Mouse (Mus musculus) MEL (cell line): Measurements from ENCODE around the gene Mdh2. TPM values are rescaled to one million over a fixed set of nuclear protein-coding genes. Genes with fewer than 3 reads are reported as not detected.

Experiments
- DNase-seq: peaks from one replicate; pipeline ENCODE4 v3.0.0; 2011; ENCODE audit warnings: low read depth, low spot score
- H3K27ac ChIP-seq: 2 replicates; pipeline ENCODE4 v1.5.1; 2012; ENCODE audit warnings: low read depth, mild to moderate bottlenecking, control low read depth, low read length, moderate library complexity; ENCODE audit not compliant: control insufficient read depth
- H3K27me3 ChIP-seq, 2 experiments: fragments of 150-350 bp in 1 of 2; sonication (generic) in 1 of 2; 2 replicates each; pipeline ENCODE4 v1.6.1; 2012; ENCODE audit warnings: low read length in 2 of 2, mild to moderate bottlenecking in 2 of 2, improper control_type of control experiment in 1 of 2, moderate library complexity in 1 of 2; ENCODE audit not compliant: insufficient read depth in 2 of 2, control insufficient read depth in 1 of 2
- H3K36me3 ChIP-seq, 2 experiments: 2 replicates each; pipeline ENCODE4 v1.6.1; 2012 to 2014; ENCODE audit warnings: low read length in 2 of 2, improper control_type of control experiment in 1 of 2, inconsistent platforms in 1 of 2, mild to moderate bottlenecking in 1 of 2; ENCODE audit not compliant: insufficient read depth in 2 of 2, control insufficient read depth in 1 of 2
- H3K4me1 ChIP-seq, 2 experiments: fragments of 150-350 bp in 1 of 2; sonication (generic) in 1 of 2; 2 replicates each; pipeline ENCODE4 v1.6.1; 2012; ENCODE audit warnings: low read length in 2 of 2, improper control_type of control experiment in 1 of 2, mild to moderate bottlenecking in 1 of 2; ENCODE audit not compliant: insufficient read depth in 2 of 2, control insufficient read depth in 1 of 2
- H3K4me3 ChIP-seq, 2 experiments: fragments of 150-350 bp in 1 of 2; sonication (generic) in 1 of 2; 2 replicates each; pipeline ENCODE4 v1.5.1; 2012; ENCODE audit warnings: low read depth in 2 of 2, low read length in 2 of 2, mild to moderate bottlenecking in 2 of 2, moderate library complexity in 2 of 2, control low read depth in 1 of 2, improper control_type of control experiment in 1 of 2; ENCODE audit not compliant: control insufficient read depth in 1 of 2, insufficient read depth in 1 of 2
- H3K79me2 ChIP-seq: 2 replicates; pipeline ENCODE4 v1.6.1; 2012; ENCODE audit warnings: mild to moderate bottlenecking, low read length, moderate library complexity; ENCODE audit not compliant: control insufficient read depth, poor library complexity, insufficient read depth
- H3K9ac ChIP-seq: 2 replicates; pipeline ENCODE4 v1.6.1; 2012; ENCODE audit warnings: low read depth, mild to moderate bottlenecking, control low read depth, low read length, moderate library complexity; ENCODE audit not compliant: control insufficient read depth, poor library complexity, severe bottlenecking
- H3K9me3 ChIP-seq: fragments of 150-350 bp; sonication (generic); replicated peaks from 2 replicates; pipeline ENCODE4 v1.6.1; 2012; ENCODE audit warnings: mild to moderate bottlenecking, low read length, improper control_type of control experiment, moderate library complexity; ENCODE audit not compliant: insufficient read depth
- CHD1 ChIP-seq: IDR thresholded peaks from 2 replicates; pipeline ENCODE4 v1.6.1; 2012; ENCODE audit warnings: low read depth, mild to moderate bottlenecking, inconsistent platforms, low read length, improper control_type of control experiment
- E2F4 ChIP-seq: IDR thresholded peaks from 2 replicates; pipeline ENCODE4 v1.6.1; 2011; ENCODE audit warnings: low read depth, low read length, improper control_type of control experiment, borderline replicate concordance
- ELF1 ChIP-seq: IDR thresholded peaks from 2 replicates; pipeline ENCODE4 v1.6.1; 2014; ENCODE audit warnings: low read depth, mild to moderate bottlenecking, inconsistent platforms, low read length, improper control_type of control experiment, moderate library complexity
- ETS1 ChIP-seq: IDR thresholded peaks from 2 replicates; pipeline ENCODE4 v1.6.1; 2012; ENCODE audit warnings: low read depth, mild to moderate bottlenecking, inconsistent platforms, low read length, improper control_type of control experiment, moderate library complexity
- GABPA ChIP-seq: IDR thresholded peaks from 2 replicates; pipeline ENCODE4 v1.6.1; 2012; ENCODE audit warnings: low read depth, mild to moderate bottlenecking, inconsistent platforms, low read length, improper control_type of control experiment, moderate library complexity
- GATA1 ChIP-seq: IDR thresholded peaks from 2 replicates; pipeline ENCODE4 v1.6.1; 2011; ENCODE audit warnings: low read depth, low read length, improper control_type of control experiment
- HCFC1 ChIP-seq: IDR thresholded peaks from 2 replicates; pipeline ENCODE4 v1.6.1; 2012; ENCODE audit warnings: low read depth, mild to moderate bottlenecking, inconsistent platforms, low read length, improper control_type of control experiment, moderate library complexity
- JUND ChIP-seq: IDR thresholded peaks from 2 replicates; pipeline ENCODE4 v1.6.1; 2011; ENCODE audit warnings: low read depth, mild to moderate bottlenecking, improper control_type of control experiment, low read length
- KAT2A ChIP-seq: conservative IDR thresholded peaks from 2 replicates; pipeline ENCODE4 v1.6.1; 2012; ENCODE audit warnings: low read depth, low read length, improper control_type of control experiment, inconsistent platforms
- MAX ChIP-seq: IDR thresholded peaks from 2 replicates; pipeline ENCODE4 v1.6.1; 2011; ENCODE audit warnings: low read length, improper control_type of control experiment
- MXI1 ChIP-seq: IDR thresholded peaks from 2 replicates; pipeline ENCODE4 v1.6.1; 2011; ENCODE audit warnings: mild to moderate bottlenecking, low read depth, low read length, improper control_type of control experiment
- MYB ChIP-seq: IDR thresholded peaks from 2 replicates; pipeline ENCODE4 v1.6.1; 2011; ENCODE audit warnings: mild to moderate bottlenecking, low read depth, low read length, improper control_type of control experiment
- NRF1 ChIP-seq: IDR thresholded peaks from 2 replicates; pipeline ENCODE4 v1.6.1; 2014; ENCODE audit warnings: low read depth, mild to moderate bottlenecking, inconsistent platforms, low read length, improper control_type of control experiment, moderate library complexity; ENCODE audit not compliant: poor library complexity, insufficient read depth, severe bottlenecking
- POLR2A ChIP-seq, 2 experiments: IDR thresholded peaks; 2 replicates each; pipeline ENCODE4 v1.6.1; 2011 to 2012; ENCODE audit warnings: low read length in 2 of 2, mild to moderate bottlenecking in 2 of 2, control low read depth in 1 of 2, improper control_type of control experiment in 1 of 2, low read depth in 1 of 2, moderate library complexity in 1 of 2; ENCODE audit not compliant: control insufficient read depth in 1 of 2, insufficient read depth in 1 of 2, poor library complexity in 1 of 2
- POLR2AphosphoS2 ChIP-seq: IDR thresholded peaks from 2 replicates; pipeline ENCODE4 v1.6.1; 2011; ENCODE audit warnings: low read length, improper control_type of control experiment
- POLR2AphosphoS5 ChIP-seq: IDR thresholded peaks from 2 replicates; pipeline ENCODE4 v1.6.1; 2012; ENCODE audit warnings: low read depth, borderline replicate concordance, mild to moderate bottlenecking, inconsistent platforms, low read length, moderate library complexity, mixed read lengths
- RAD21 ChIP-seq: IDR thresholded peaks from 2 replicates; pipeline ENCODE4 v1.6.1; 2011; ENCODE audit warnings: mild to moderate bottlenecking, low read depth, low read length, improper control_type of control experiment
- RCOR1 ChIP-seq: IDR thresholded peaks from 2 replicates; pipeline ENCODE4 v1.6.1; 2012; ENCODE audit warnings: low read depth, mild to moderate bottlenecking, inconsistent platforms, low read length, improper control_type of control experiment
- SIN3A ChIP-seq: IDR thresholded peaks from 2 replicates; pipeline ENCODE4 v1.6.1; 2012; ENCODE audit warnings: low read length, improper control_type of control experiment, inconsistent platforms
- SMC3 ChIP-seq: IDR thresholded peaks from 2 replicates; pipeline ENCODE4 v1.6.1; 2011; ENCODE audit warnings: low read depth, low read length, improper control_type of control experiment
- TAL1 ChIP-seq: IDR thresholded peaks from 2 replicates; pipeline ENCODE4 v1.6.1; 2012; ENCODE audit warnings: mild to moderate bottlenecking, inconsistent platforms, low read length, moderate library complexity, mixed read lengths
- TBP ChIP-seq: IDR thresholded peaks from 2 replicates; pipeline ENCODE4 v1.8.0; 2011; ENCODE audit warnings: low read depth, low read length, improper control_type of control experiment
- TCF12 ChIP-seq: IDR thresholded peaks from 2 replicates; pipeline ENCODE4 v1.6.1; 2014; ENCODE audit warnings: low read depth, mild to moderate bottlenecking, inconsistent platforms, low read length, improper control_type of control experiment, moderate library complexity
- USF1 ChIP-seq: IDR thresholded peaks from 2 replicates; pipeline ENCODE4 v1.6.1; 2014; ENCODE audit warnings: low read depth, mild to moderate bottlenecking, inconsistent platforms, low read length, improper control_type of control experiment, moderate library complexity
- USF2 ChIP-seq, 2 experiments: IDR thresholded peaks; 2 replicates each; pipeline ENCODE4 v1.6.1; 2011 to 2012; ENCODE audit warnings: improper control_type of control experiment in 2 of 2, low read length in 2 of 2, borderline replicate concordance in 1 of 2, inconsistent platforms in 1 of 2, low read depth in 1 of 2, mild to moderate bottlenecking in 1 of 2; ENCODE audit not compliant: insufficient read depth in 1 of 2
- ZMIZ1 ChIP-seq: IDR thresholded peaks from 2 replicates; pipeline ENCODE4 v1.6.1; 2012; ENCODE audit warnings: low read depth, mild to moderate bottlenecking, inconsistent platforms, low read length, improper control_type of control experiment, moderate library complexity
- polyA plus RNA-seq, 2 experiments: library from polyadenylated mRNA; stranded (reverse) in 1 of 2; unstranded in 1 of 2; fragments of >175 nt in 1 of 2; fragments of >200 nt in 1 of 2; gene quantifications; 2 replicates each; pipeline versions ENCODE4 v1.2.1 to v1.2.4; 2012; ENCODE audit warnings: low replicate concordance in 2 of 2, low read depth in 1 of 2; ENCODE audit not compliant: insufficient read length in 2 of 2, insufficient read depth in 1 of 2, missing spikeins in 1 of 2
- total RNA-seq: library from RNA; depleted of rRNA; stranded (reverse); fragments of 300-350 nt; gene quantifications from 2 replicates; pipeline ENCODE4 v1.2.3, GENCODE M21; 2012

The Mdh2 gene
- total and polyA plus RNA-seq, 3 experiments: 207 to 1,097 (median 465) TPM

DNA sequence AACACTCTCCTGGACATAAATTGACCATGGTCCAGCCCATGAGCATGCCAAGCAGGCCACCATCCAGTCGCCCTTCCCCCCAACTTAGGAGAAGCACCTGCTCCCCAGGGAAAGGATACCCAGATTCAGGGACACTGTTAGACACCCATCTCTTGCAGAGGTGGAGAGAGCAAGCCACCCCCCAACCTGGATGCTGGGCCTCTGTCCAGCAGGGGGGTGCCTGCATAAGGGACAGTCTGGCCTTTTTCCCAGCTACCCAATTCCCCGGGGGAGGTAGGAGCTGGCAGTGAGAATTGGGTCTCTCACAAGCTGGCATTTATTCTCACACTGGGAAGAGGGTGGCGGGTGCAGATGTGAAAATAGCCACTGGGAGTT, 29.0 kb downstream of the Mdh2 start:
- Histone ChIP-seq H3K9ac (no peak overlapping the region), H3K27ac (no peak overlapping the region), H3K9me3 (no peaks in the 10 kb centered on the region), H3K79me2 (no peaks in the 10 kb centered on the region), H3K4me1 (no peaks in the 10 kb centered on the region), H3K27me3 (peaks cover 12 to 26% of the 10 kb centered on the region in 2 experiments), H3K36me3 (no peaks in the 10 kb centered on the region), H3K4me3 (no peak overlapping the region)
- TF ChIP-seq TCF12 (no peak), USF1 (no peak), MYB (no peak), ZMIZ1 (no peak), NRF1 (no peak), USF2 (IDR thresholded peaks at IDR 0.05; ENCODE audit: borderline replicate concordance in 1 of 2, insufficient read depth in 1 of 2, low read depth in 1 of 2, low read length in 2 of 2) (no peak), JUND (no peak), MXI1 (no peak), ELF1 (no peak), RAD21 (no peak), MAX (no peak), E2F4 (no peak)
- no peak for DNase-seq

- H3K27ac ChIP-seq: no peak overlapping the region
- H3K27me3 ChIP-seq: peaks cover 12 to 22% of the 10 kb centered on the region in 2 experiments
- no peaks in the 10 kb centered on the region for H3K9me3 ChIP-seq
- H3K36me3 ChIP-seq: no peaks in the 10 kb centered on the region
- H3K4me1 ChIP-seq: no peaks in the 10 kb centered on the region
- H3K9ac ChIP-seq: no peak overlapping the region
- no peak for DNase-seq
- TF ChIP-seq POLR2AphosphoS2 (no peak), GABPA (no peak), TBP (no peak), NRF1 (no peak)
- no peak overlapping the region for H3K4me3 ChIP-seq
- H3K79me2 ChIP-seq: no peaks in the 10 kb centered on the region
Measured at GRCm38 (mm10) chr5:135812991-135813390, 34.7 kb downstream of the Mdh2 start.

DNA sequence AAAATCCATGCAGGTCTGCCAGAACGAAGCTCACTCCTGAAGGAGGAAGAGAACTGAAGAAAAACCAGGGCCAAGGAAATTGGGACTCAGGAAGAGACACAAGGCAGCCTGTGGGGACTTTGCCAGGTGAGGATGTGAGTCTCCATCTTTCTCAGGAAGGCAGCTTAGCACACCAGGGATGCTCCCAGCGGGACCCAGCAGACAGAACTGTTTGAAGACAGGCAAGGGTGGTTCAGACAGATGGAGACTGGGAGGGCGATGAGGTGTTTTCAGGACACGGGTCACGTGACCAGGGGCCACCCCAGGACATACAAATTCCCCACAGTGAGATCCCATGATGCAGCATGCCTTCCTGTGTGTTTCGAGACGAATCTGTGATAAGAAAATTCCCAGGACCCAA, 40.2 kb downstream of the Mdh2 start:
- no peak overlapping the region for H3K4me3 ChIP-seq
- H3K36me3 ChIP-seq: no peaks in the 10 kb centered on the region
- DNase-seq: no peak
- no peak for TF ChIP-seq MXI1
- TF ChIP-seq HCFC1: no peak
- no peak for TF ChIP-seq GATA1
- no peak for TF ChIP-seq ETS1
- no peak for TF ChIP-seq JUND
- TF ChIP-seq RCOR1: no peak
- TF ChIP-seq GABPA: no peak
- no peak for TF ChIP-seq SIN3A
- no peak for TF ChIP-seq CHD1
- no peak for TF ChIP-seq TAL1
- TF ChIP-seq SMC3: no peak
- no peak for TF ChIP-seq KAT2A
- no peak for TF ChIP-seq POLR2A (IDR thresholded peaks at IDR 0.05; ENCODE audit: control insufficient read depth in 1 of 2, insufficient read depth in 1 of 2, low read depth in 1 of 2, low read length in 2 of 2, poor library complexity in 1 of 2)
- no peak for TF ChIP-seq POLR2AphosphoS5
- TF ChIP-seq MAX: no peak
- TF ChIP-seq USF2 (IDR thresholded peaks at IDR 0.05; ENCODE audit: borderline replicate concordance in 1 of 2, insufficient read depth in 1 of 2, low read depth in 1 of 2, low read length in 2 of 2): no peak
- H3K27ac ChIP-seq: no peak overlapping the region
- H3K4me1 ChIP-seq: no peaks in the 10 kb centered on the region
- no peak overlapping the region for H3K9ac ChIP-seq
- no peaks in the 10 kb centered on the region for H3K79me2 ChIP-seq
- H3K27me3 ChIP-seq: peaks cover 0 to 6% of the 10 kb centered on the region in 2 experiments
- H3K9me3 ChIP-seq: no peaks in the 10 kb centered on the region
